Mouse (Mus musculus): Measurements from ENCODE around the gene Maneal. TPM values are rescaled to one million over a fixed set of nuclear protein-coding genes. Genes with fewer than 3 reads are reported as not detected.

Maneal gene
- polyA plus RNA-seq, 1 experiment from 2014 or later = 1.4 TPM

GRCm38 (mm10) chr4:124809136-124809883 is 52.7 kb downstream of the Maneal start:
- no peak overlapping the region for H3K27ac ChIP-seq (replicated peaks; ENCODE audit: low read depth, low read length)
- no peak for ATAC-seq (ENCODE audit: low read depth)
- WGBS = 81% methylated on average over 8 of the region's 9 CpGs
- H3K4me2 ChIP-seq (ENCODE audit: low read depth, low read length) = no peak overlapping the region
- H3K27me3 ChIP-seq (replicated peaks; ENCODE audit: control insufficient read depth, insufficient read depth, low read length) = no peaks in the 10 kb centered on the region
- no peak overlapping the region for H3K9ac ChIP-seq (ENCODE audit: low read depth, low read length)
- H3K36me3 ChIP-seq (ENCODE audit: control insufficient read depth, insufficient read depth, low read length) = peaks cover 42% of the 10 kb centered on the region
- no peaks in the 10 kb centered on the region for H3K4me1 ChIP-seq (ENCODE audit: control insufficient read depth, insufficient read depth, low read length)
- no peaks in the 10 kb centered on the region for H3K9me3 ChIP-seq (ENCODE audit: control insufficient read depth, low read length)
- no peak overlapping the region for H3K4me3 ChIP-seq (ENCODE audit: low read depth, low read length)
- no peak for DNase-seq (ENCODE audit: low spot score)

GRCm38 (mm10) chr4:124808511-124808910 is 53.5 kb downstream of the Maneal start:
- Histone ChIP-seq H3K27me3 (replicated peaks; ENCODE audit: control insufficient read depth, insufficient read depth, low read length) (no peaks in the 10 kb centered on the region), H3K9ac (ENCODE audit: low read depth, low read length) (no peak overlapping the region), H3K9me3 (ENCODE audit: control insufficient read depth, low read length) (no peaks in the 10 kb centered on the region), H3K27ac (replicated peaks; ENCODE audit: low read depth, low read length) (no peak overlapping the region), H3K4me1 (ENCODE audit: control insufficient read depth, insufficient read depth, low read length) (peaks cover under 1% of the 10 kb centered on the region; the same call in 1 of the 2 replicates), H3K4me3 (ENCODE audit: low read depth, low read length) (no peak overlapping the region), H3K4me2 (ENCODE audit: low read depth, low read length) (no peak overlapping the region), H3K36me3 (ENCODE audit: control insufficient read depth, insufficient read depth, low read length) (peaks cover 42% of the 10 kb centered on the region)
- DNase-seq (ENCODE audit: low spot score) (no peak), ATAC-seq (ENCODE audit: low read depth) (no peak)
- WGBS = 83% methylated on average over 5 of the region's 5 CpGs

Other genes with a start within 250 kb of the Maneal start
- gene Pou3f1, start 205.4 kb downstream of the Maneal start, polyA plus RNA-seq (2014; fragmentation: Nextera tagmentation; extraction: Ambion mirVana) = 1.2 and 1.7 TPM in 2 replicates
- gene Utp11, start 168.6 kb downstream of the Maneal start, polyA plus RNA-seq (2014; fragmentation: Nextera tagmentation; extraction: Ambion mirVana) = 58.6 and 62.7 TPM in 2 replicates
- gene Fhl3, start 161.5 kb downstream of the Maneal start, polyA plus RNA-seq (2014; fragmentation: Nextera tagmentation; extraction: Ambion mirVana) = 15.7 and 18.2 TPM in 2 replicates
- 110 and 118 TPM in 2 replicates for gene Sf3a3, start 147.4 kb downstream of the Maneal start, polyA plus RNA-seq (2014; fragmentation: Nextera tagmentation; extraction: Ambion mirVana)
- gene Inpp5b, start 120.3 kb downstream of the Maneal start, polyA plus RNA-seq (2014; fragmentation: Nextera tagmentation; extraction: Ambion mirVana) = 23.7 and 29.5 TPM in 2 replicates
- 9.9 and 11.5 TPM in 2 replicates for gene Mtf1, start 60.1 kb downstream of the Maneal start, polyA plus RNA-seq (2014; fragmentation: Nextera tagmentation; extraction: Ambion mirVana)
- gene Yrdc, start 11.5 kb downstream of the Maneal start, polyA plus RNA-seq (2014; fragmentation: Nextera tagmentation; extraction: Ambion mirVana) = 40.6 and 42.6 TPM in 2 replicates
- gene 1110065P20Rik, start 11.0 kb downstream of the Maneal start, polyA plus RNA-seq (2014; fragmentation: Nextera tagmentation; extraction: Ambion mirVana) = 64.2 and 64.4 TPM in 2 replicates
- gene Epha10, start 18.7 kb upstream of the Maneal start, polyA plus RNA-seq (2014; fragmentation: Nextera tagmentation; extraction: Ambion mirVana) = 0.29 and 0.58 TPM in 2 replicates
- gene 9930104L06Rik, start 74.9 kb upstream of the Maneal start, polyA plus RNA-seq (2014; fragmentation: Nextera tagmentation; extraction: Ambion mirVana) = 2.8 and 4.2 TPM in 2 replicates
- 70.3 and 90.3 TPM in 2 replicates for gene Cdca8, start 77.1 kb upstream of the Maneal start, polyA plus RNA-seq (2014; fragmentation: Nextera tagmentation; extraction: Ambion mirVana)
- 10.0 and 10.6 TPM in 2 replicates for gene Rspo1, start 124.3 kb upstream of the Maneal start, polyA plus RNA-seq (2014; fragmentation: Nextera tagmentation; extraction: Ambion mirVana)
- 72.5 and 81.2 TPM in 2 replicates for gene Gnl2, start 154.4 kb upstream of the Maneal start, polyA plus RNA-seq (2014; fragmentation: Nextera tagmentation; extraction: Ambion mirVana)
- 0.71 and 4.3 TPM in 2 replicates for gene Dnali1, start 203.5 kb upstream of the Maneal start, polyA plus RNA-seq (2014; fragmentation: Nextera tagmentation; extraction: Ambion mirVana)
- gene Snip1, start 204.5 kb upstream of the Maneal start, polyA plus RNA-seq (2014; fragmentation: Nextera tagmentation; extraction: Ambion mirVana) = 26.2 and 29.9 TPM in 2 replicates
- 53.5 and 56.4 TPM in 2 replicates for gene Meaf6, start 223.0 kb upstream of the Maneal start, polyA plus RNA-seq (2014; fragmentation: Nextera tagmentation; extraction: Ambion mirVana)